Mouse (Mus musculus): Measurements from ENCODE around the gene Myo1f.

The Myo1f gene

DNA sequence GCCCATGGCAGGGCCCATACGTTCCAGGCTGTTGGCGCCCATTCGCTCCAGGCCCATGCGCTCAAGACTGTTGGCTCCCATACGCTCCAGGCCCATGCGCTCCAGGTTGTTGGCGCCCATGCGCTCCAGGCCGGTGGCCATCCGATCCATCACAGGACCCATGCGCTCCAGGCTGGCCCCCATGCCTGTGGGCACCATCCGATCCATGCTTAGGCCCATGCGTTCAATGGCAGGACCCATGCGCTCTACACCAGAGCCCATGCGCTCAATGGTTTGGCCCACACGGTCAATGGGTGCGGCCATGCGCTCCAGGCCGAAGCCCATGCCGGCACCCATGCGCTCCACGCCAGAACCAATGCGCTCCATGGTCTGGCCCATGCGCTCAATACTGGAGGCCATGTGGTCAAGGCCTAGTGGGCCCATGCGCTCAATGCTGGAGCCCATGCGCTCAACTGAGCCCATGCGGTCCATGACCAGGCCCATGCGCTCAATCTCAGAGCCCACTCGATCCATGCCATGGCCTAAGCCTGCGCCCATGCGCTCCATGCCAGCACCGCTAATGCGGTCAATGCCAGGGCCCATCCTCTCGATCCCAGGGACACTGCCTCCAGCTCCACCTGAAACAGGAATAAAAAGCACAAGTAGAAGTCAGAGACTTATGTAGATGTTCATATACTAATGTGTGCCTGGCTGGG, 94.4 kb downstream of the Myo1f start:
- DNase-seq (ENCODE audit: low read depth, low spot score) = no peak
